Mouse (Mus musculus) liver, adult 2 months (tissue): Measurements from ENCODE around the gene Zbtb8a.

Experiments used
- CTCF ChIP-seq: fragments of 200-500 bp; IDR thresholded peaks from 2 replicates; pipeline ENCODE4 v1.5.1; 2011; ENCODE audit warnings: low read depth, low read length, control low read depth
- POLR2A ChIP-seq: fragments of 200-500 bp; IDR thresholded peaks from 2 replicates; pipeline ENCODE4 v1.6.1; 2011; ENCODE audit warnings: low read length, control low read depth; ENCODE audit not compliant: insufficient read depth; ENCODE audit errors: extremely low read depth

GRCm38 (mm10) chr4:129376961-129377545 lies 863 bp downstream of the Zbtb8a start:
- TF ChIP-seq CTCF (no peak), POLR2A (no peak)
